Mouse (Mus musculus) limb, embryonic 15.5 days (tissue): ENCODE data around the gene Asic1. TPM values are rescaled to one million over a fixed set of nuclear protein-coding genes. Genes with fewer than 3 reads are reported as not detected.

Experiments
- ATAC-seq: fragments of 200-750 bp; cut with Nextera tagmentation; 2 replicates; pipeline ENCODE4 v1.8.0; 2017; ENCODE audit warnings: low read depth, moderate TSS enrichment; ENCODE audit not compliant: insufficient number of reproducible peaks, low FRiP score, low TSS enrichment
- H3K27ac ChIP-seq: fragments of 300-500 bp; sonication (generic); 2 replicates; pipeline ENCODE4 v1.5.1; 2015; ENCODE audit warnings: moderate library complexity, mild to moderate bottlenecking, inconsistent platforms
- H3K27me3 ChIP-seq: fragments of 300-500 bp; sonication (generic); 2 replicates; pipeline ENCODE4 v1.6.1; 2015; ENCODE audit warnings: inconsistent platforms
- H3K36me3 ChIP-seq: fragments of 300-500 bp; sonication (generic); 2 replicates; pipeline ENCODE4 v1.6.1; 2015; ENCODE audit warnings: inconsistent platforms
- H3K4me1 ChIP-seq: fragments of 300-500 bp; sonication (generic); 2 replicates; pipeline ENCODE4 v1.6.1; 2015; ENCODE audit warnings: inconsistent platforms
- H3K4me2 ChIP-seq: fragments of 300-500 bp; sonication (generic); 2 replicates; pipeline ENCODE4 v1.6.1; 2015; ENCODE audit warnings: mild to moderate bottlenecking, inconsistent platforms
- H3K4me3 ChIP-seq: fragments of 300-500 bp; sonication (generic); 2 replicates; pipeline ENCODE4 v1.5.1; 2015; ENCODE audit warnings: mild to moderate bottlenecking, inconsistent platforms
- H3K9ac ChIP-seq: fragments of 300-500 bp; sonication (generic); 2 replicates; pipeline ENCODE4 v1.6.1; 2015; ENCODE audit warnings: inconsistent platforms
- H3K9me3 ChIP-seq: fragments of 300-500 bp; sonication (generic); 2 replicates; pipeline ENCODE4 v1.6.1; 2016; ENCODE audit warnings: inconsistent platforms
- WGBS: fragments of 180-500 bp; shearing (Covaris S2); methylation state at CpG from one replicate; pipeline ENCODE4 v1.1.7; 2015; 5-methylcytosine and 5-hydroxymethylcytosine counted together
- polyA plus RNA-seq: library from polyadenylated mRNA; unstranded; fragments of >200 nt; fragmentation: Nextera tagmentation; extraction: Ambion mirVana; gene quantifications from 2 replicates; pipeline ENCODE4 v1.2.1, GENCODE M21; 2015

Asic1 gene
- polyA plus RNA-seq, 1 experiment from 2014 or later: 2.2 TPM

DNA sequence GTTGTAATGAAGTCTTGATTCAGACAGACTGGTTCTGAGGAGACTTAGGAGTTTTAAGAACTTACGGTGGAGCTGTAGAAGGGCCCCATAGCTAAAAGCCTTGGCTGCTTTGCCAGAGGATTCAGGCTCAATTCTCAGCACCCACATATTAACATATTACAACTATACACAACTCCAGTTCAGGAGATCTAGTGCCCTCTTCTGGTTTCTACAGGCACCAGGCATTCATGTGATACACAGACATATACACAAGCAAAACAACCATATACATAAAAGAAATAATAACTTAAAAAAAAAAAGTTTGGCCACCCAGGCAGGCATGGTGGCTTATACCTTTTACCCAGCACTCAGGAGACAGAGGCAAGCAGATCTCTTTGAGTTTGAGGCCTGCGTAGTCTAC lies 2.6 kb upstream of the Asic1 start:
- Histone ChIP-seq H3K4me2 (no peak overlapping the region), H3K36me3 (no peaks in the 10 kb centered on the region), H3K4me3 (no peak overlapping the region), H3K27me3 (peaks cover 72% of the 10 kb centered on the region), H3K9me3 (no peaks in the 10 kb centered on the region), H3K9ac (no peak overlapping the region), H3K4me1 (peaks cover 31% of the 10 kb centered on the region), H3K27ac (no peak overlapping the region)
- no peak for ATAC-seq
- WGBS: 100% methylated on average over 2 of the region's 2 CpGs

DNA sequence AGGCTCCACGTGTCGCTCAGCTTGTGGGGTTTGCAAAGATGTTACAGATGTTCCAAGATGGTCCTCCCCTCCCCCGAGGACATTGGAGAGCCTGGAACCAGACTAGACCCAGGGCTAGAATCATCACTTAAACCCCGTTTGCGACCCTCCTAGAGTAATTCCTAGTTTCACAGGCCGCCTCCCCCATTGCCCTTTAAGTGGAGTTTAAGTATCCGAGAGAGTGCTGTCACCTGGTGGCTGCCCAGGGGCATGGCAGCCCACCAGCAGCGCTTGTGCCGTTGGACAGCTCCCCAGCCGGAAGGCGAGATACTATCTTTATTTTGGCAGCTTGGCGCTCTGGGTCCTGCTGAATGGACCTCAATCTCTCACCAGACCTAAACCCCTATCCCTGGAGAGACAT lies 1.3 kb upstream of the Asic1 start:
- peaks cover 30% of the 10 kb centered on the region for H3K4me1 ChIP-seq
- no peak for ATAC-seq
- no peaks in the 10 kb centered on the region for H3K9me3 ChIP-seq
- no peaks in the 10 kb centered on the region for H3K36me3 ChIP-seq
- peaks cover 85% of the 10 kb centered on the region for H3K27me3 ChIP-seq
- H3K27ac ChIP-seq: no peak overlapping the region
- H3K4me2 ChIP-seq: no peak overlapping the region
- H3K9ac ChIP-seq: no peak overlapping the region
- no peak overlapping the region for H3K4me3 ChIP-seq
- 1% methylated on average over 12 of the region's 12 CpGs for WGBS

DNA sequence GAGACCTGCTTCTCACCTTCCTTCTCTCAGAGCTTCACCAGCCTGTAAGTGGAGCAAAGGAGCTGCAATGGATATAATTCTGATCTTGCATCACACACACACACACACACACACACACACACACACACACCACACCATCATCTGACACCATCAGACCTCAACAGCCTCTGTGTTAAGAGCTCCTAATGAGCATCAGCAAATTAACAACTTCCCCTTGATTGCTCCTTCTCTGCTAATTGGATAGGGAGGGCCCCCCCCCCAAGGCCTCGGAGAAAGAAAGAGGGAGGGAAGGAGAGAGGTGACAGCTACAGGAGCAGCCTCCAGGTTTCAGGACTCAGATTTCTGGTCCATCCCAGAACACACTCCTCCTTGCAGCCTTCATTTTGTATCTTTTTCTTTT lies 776 bp upstream of the Asic1 start:
- no peak overlapping the region for H3K27ac ChIP-seq
- peaks cover 25% of the 10 kb centered on the region for H3K4me1 ChIP-seq
- ATAC-seq: no peak
- WGBS: 8% methylated on average over 1 of the region's 1 CpGs
- H3K9me3 ChIP-seq: no peaks in the 10 kb centered on the region
- H3K27me3 ChIP-seq: peaks cover 88% of the 10 kb centered on the region
- H3K4me2 ChIP-seq: no peak overlapping the region
- no peaks in the 10 kb centered on the region for H3K36me3 ChIP-seq
- no peak overlapping the region for H3K9ac ChIP-seq
- no peak overlapping the region for H3K4me3 ChIP-seq

DNA sequence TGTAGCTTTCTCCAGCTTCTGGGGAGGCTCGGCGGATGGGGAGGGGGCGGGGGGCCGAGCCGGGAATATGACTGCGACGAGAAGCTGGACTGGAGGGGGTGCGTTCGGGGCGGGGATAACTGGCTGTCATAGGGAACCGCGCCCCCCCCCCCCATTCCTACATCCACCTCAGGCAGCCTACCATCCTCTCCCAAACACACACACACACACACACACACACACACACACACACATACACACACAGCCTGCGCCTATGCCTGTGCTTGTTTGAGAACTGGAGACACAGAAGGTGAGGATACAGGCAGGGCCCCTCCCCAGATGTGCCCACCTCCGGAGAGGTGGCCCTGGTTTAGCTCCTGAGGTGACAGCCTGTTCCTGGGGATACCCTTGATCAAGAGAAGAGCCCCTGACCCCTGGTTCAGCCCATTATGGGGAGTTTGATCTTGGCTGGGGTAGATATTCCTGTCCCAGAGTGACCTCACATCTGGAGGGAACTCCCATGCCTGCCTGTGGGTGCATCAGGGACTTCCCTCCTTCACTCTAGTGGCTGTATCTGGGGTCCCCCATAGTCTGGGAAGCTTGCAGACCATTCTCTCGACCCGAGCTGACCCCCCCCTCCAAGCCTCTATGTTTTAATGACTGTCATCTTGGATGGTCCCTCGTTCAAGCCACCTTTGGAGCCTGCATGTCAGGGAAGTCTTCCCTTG lies 949 bp downstream of the Asic1 start:
- peak overlapping the region; percentile 37 for H3K9ac ChIP-seq
- H3K9me3 ChIP-seq: no peaks in the 10 kb centered on the region
- H3K4me3 ChIP-seq: peak overlapping the region; percentile 57
- peak overlapping the region; percentile 98 for H3K4me2 ChIP-seq
- no peaks in the 10 kb centered on the region for H3K36me3 ChIP-seq
- ATAC-seq: no peak
- H3K27ac ChIP-seq: no peak overlapping the region
- H3K4me1 ChIP-seq: peaks cover 16% of the 10 kb centered on the region
- H3K27me3 ChIP-seq: peaks cover 77% of the 10 kb centered on the region
- 33% methylated on average over 5 of the region's 17 CpGs for WGBS

DNA sequence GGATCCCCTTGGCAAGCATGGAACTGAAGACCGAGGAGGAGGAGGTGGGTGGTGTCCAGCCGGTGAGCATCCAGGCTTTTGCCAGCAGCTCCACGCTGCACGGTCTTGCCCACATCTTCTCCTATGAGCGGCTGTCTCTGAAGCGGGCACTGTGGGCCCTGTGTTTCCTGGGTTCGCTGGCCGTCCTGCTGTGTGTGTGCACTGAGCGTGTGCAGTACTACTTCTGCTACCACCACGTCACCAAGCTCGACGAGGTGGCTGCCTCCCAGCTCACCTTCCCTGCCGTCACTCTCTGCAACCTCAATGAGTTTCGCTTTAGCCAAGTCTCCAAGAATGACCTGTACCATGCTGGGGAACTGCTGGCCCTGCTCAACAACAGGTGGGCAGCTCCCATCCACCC lies 1.6 kb downstream of the Asic1 start:
- 68% methylated on average over 14 of the region's 14 CpGs for WGBS

DNA sequence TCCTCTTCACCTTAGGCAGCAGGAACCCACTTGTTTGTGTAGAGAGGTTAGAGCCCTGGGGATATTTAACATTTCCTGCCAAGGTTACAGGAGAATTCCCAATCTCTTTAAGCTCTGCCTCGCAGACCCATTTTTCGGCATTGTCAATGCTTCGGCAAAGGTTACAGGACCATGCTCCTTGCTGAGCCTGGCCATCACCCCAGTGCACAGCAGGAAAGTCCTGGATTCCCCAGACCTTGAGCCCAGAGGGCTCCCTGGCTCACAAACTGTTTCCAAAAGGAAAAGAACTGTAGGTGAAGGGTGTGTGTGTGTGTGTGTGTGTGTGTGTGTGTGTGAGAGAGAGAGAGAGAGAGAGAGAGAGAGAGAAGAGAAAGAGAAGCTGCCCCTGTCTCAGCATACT lies 4.7 kb downstream of the Asic1 start:
- Histone ChIP-seq H3K4me2 (no peak overlapping the region), H3K9me3 (no peaks in the 10 kb centered on the region), H3K36me3 (no peaks in the 10 kb centered on the region), H3K4me3 (no peak overlapping the region), H3K4me1 (peaks cover 22% of the 10 kb centered on the region), H3K27ac (no peak overlapping the region), H3K27me3 (peaks cover 51% of the 10 kb centered on the region), H3K9ac (no peak overlapping the region)
- 80% methylated on average over 3 of the region's 3 CpGs for WGBS
- no peak for ATAC-seq

More for the DNA sequence above, 1.6 kb downstream of the Asic1 start:
- no peak for ATAC-seq
- Histone ChIP-seq H3K9ac (no peak overlapping the region), H3K9me3 (no peaks in the 10 kb centered on the region), H3K27me3 (peaks cover 70% of the 10 kb centered on the region), H3K36me3 (no peaks in the 10 kb centered on the region), H3K4me3 (no peak overlapping the region), H3K4me2 (no peak overlapping the region), H3K27ac (no peak overlapping the region), H3K4me1 (peaks cover 16% of the 10 kb centered on the region)

DNA sequence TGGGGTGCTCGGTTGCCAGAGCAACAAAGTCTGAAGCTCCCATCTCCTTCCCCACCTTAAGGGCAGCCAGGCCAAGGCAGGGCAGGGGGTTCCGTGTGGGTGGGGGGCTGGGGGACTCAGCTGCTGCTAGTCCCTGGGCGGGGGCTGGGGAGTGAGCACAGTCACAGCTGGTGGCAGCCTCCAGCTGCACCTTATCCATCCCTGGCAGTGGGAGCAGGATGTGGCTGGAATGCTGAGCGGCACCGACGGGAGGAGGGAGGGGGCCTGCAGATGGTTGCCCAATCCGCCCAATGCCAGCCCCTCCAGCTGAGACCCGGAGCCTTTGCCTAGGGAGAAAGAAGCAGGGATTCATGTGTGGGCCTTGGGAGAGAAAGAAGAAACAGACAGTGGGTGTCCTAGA lies 6.9 kb downstream of the Asic1 start:
- H3K9ac ChIP-seq: no peak overlapping the region

DNA sequence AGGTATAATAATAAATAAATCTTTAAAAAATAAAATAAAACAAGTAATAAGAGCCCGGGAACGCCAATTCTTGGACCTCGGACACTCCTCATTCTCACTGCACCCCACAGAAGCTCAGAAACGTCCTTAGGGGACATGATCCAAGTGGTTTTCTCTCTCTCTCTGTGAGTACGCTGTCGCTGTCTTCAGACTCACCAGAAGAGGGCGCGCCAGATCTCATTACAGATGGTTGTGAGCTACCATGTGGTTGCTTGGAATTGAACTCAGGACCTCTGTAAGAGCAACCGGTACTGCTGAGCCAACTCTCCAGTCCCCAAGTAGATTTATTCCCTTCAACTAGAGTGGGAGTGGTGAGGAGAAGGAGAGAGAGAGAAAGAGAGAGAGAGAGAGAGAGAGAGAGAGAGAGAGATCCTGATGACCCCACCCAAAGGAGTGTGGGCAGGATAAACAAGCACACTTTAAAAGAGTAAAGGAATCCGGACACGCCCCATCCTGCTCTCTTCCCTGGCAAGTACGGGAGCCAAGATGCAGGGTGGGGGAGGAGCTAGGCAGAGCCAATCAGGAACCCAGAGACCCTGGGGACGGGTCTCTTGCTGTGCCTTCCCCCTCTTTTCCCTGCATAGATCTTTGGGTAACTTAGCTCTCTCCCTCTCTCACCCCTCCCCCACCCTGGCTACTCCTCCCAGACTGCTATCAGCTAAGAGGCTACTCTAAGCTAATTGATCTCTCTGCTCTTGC lies 8.1 kb downstream of the Asic1 start:
- Histone ChIP-seq H3K36me3 (no peaks in the 10 kb centered on the region), H3K4me3 (no peak overlapping the region), H3K4me1 (peaks cover 9% of the 10 kb centered on the region), H3K4me2 (no peak overlapping the region), H3K9me3 (no peaks in the 10 kb centered on the region), H3K27me3 (peaks cover 18% of the 10 kb centered on the region), H3K9ac (no peak overlapping the region), H3K27ac (no peak overlapping the region)
- ATAC-seq: no peak
- WGBS: 15% methylated on average over 13 of the region's 13 CpGs

More for the DNA sequence above, 6.9 kb downstream of the Asic1 start:
- 48% methylated on average over 8 of the region's 8 CpGs for WGBS
- no peak overlapping the region for H3K4me2 ChIP-seq
- no peaks in the 10 kb centered on the region for H3K36me3 ChIP-seq
- ATAC-seq: no peak
- H3K9me3 ChIP-seq: no peaks in the 10 kb centered on the region
- H3K27me3 ChIP-seq: peaks cover 29% of the 10 kb centered on the region
- no peak overlapping the region for H3K27ac ChIP-seq
- peaks cover 9% of the 10 kb centered on the region for H3K4me1 ChIP-seq
- no peak overlapping the region for H3K4me3 ChIP-seq

DNA sequence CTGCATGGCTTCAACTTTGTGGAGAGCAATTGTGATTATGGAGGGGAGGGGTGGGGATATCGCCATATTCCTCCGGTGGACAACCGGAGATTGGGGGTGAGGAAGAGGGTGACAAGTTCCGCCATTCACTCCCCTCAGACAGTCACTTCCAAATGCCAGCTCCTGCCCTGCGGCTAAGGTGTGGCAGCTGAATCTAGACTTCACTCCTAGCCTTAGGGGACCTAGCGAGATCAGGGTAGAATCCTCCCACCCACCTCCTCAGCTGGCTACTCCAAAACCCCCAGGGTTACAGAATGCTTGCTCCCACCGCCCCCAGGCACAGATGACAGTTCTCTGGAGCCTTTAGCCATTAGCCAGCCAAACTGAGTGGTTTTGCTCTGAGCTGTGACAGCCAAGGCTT lies 8.8 kb downstream of the Asic1 start:
- 49% methylated on average over 7 of the region's 7 CpGs for WGBS
- ATAC-seq: no peak
- H3K27me3 ChIP-seq: peaks cover 11% of the 10 kb centered on the region
- H3K27ac ChIP-seq: no peak overlapping the region
- no peak overlapping the region for H3K4me2 ChIP-seq
- H3K36me3 ChIP-seq: no peaks in the 10 kb centered on the region
- H3K9ac ChIP-seq: no peak overlapping the region
- H3K4me3 ChIP-seq: no peak overlapping the region
- H3K9me3 ChIP-seq: no peaks in the 10 kb centered on the region
- peaks cover 9% of the 10 kb centered on the region for H3K4me1 ChIP-seq

DNA sequence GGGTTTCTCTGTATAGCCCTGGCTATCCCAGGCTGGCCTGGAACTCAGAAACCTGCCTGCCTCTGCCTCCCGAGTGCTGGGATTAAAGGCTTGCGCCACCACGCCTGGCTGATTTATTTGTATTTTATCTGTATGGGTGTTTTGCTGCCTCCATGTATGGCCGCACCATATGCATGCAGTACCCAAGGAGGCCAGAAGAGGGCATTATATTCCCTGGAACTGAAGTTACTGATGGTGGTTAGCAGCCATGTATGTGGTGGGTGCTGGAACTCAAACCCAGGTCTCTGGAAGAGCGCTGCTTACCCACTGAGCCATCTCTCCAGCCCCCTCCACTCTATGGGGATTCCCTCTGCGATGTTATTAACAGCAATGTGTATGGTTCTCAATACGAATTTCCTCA lies 12.7 kb downstream of the Asic1 start:
- H3K36me3 ChIP-seq: no peaks in the 10 kb centered on the region
- no peak overlapping the region for H3K4me3 ChIP-seq
- no peak overlapping the region for H3K9ac ChIP-seq
- 0 out of 2 replicates have a peak, but pooled peaks cover 5% of the 10 kb centered on the region for H3K27me3 ChIP-seq
- no peak for ATAC-seq
- no peak overlapping the region for H3K27ac ChIP-seq
- H3K4me2 ChIP-seq: no peak overlapping the region
- H3K9me3 ChIP-seq: no peaks in the 10 kb centered on the region
- peaks cover 6% of the 10 kb centered on the region for H3K4me1 ChIP-seq
- 90% methylated on average over 7 of the region's 7 CpGs for WGBS

DNA sequence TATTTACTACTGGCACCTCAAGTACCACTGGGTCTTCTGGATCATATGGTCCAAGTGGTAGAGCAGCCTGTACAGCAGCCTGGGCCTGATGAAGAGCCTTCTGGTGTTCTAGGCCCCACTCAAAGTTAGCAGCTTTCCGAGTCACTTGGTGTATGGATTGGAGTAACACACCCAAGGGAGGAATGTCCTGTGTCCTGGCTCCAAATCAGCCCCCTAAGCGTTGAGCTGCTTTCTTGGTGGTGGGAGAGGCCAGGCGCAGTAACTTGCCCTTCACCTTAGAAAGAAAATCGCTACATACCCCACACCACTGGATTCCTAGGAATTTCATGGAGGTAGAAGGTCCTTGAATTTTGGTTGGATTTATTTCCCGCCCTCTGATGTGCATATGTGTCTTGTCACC lies 14.0 kb downstream of the Asic1 start:
- no peak for ATAC-seq
- Histone ChIP-seq H3K36me3 (no peaks in the 10 kb centered on the region), H3K27me3 (0 out of 2 replicates have a peak, but pooled peaks cover 3% of the 10 kb centered on the region), H3K4me1 (no peaks in the 10 kb centered on the region), H3K4me2 (no peak overlapping the region), H3K9me3 (no peaks in the 10 kb centered on the region), H3K27ac (no peak overlapping the region), H3K9ac (no peak overlapping the region), H3K4me3 (no peak overlapping the region)
- WGBS: 92% methylated on average over 5 of the region's 5 CpGs

DNA sequence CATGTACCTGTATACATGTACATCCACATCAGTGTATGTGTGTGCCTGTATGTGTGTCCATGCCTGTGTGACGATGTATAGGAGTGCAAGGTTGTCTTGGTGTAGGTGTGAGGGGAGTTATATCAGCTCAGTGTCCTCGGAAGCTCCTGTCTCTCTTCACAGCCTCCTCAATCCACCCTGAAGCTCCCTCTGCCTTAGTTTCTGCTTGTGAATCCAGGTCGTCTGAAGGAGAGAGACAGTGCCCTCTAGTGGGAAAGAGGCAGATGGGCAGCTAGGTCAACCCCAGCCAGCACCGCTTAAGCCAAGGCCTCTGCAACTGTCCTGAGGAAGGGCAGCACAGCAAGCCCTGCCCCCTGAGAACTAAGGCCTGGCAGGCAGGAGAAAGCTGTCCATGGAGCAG lies 18.5 kb downstream of the Asic1 start:
- no peak for ATAC-seq
- Histone ChIP-seq H3K4me2 (no peak overlapping the region), H3K36me3 (no peaks in the 10 kb centered on the region), H3K9me3 (no peaks in the 10 kb centered on the region), H3K9ac (no peak overlapping the region), H3K4me3 (no peak overlapping the region), H3K27ac (no peak overlapping the region), H3K4me1 (0 out of 2 replicates have a peak, but pooled peaks cover 2% of the 10 kb centered on the region), H3K27me3 (peaks cover 27% of the 10 kb centered on the region)
- WGBS: 8% methylated on average over 4 of the region's 4 CpGs
